Mouse (Mus musculus): ENCODE data around the gene Hoxc9. TPM values are rescaled to one million over a fixed set of nuclear protein-coding genes. Genes with fewer than 3 reads are reported as not detected.

The Hoxc9 gene
- total RNA-seq, 2 experiments from 2014 or later, result 5.7 to 5.8 TPM

DNA sequence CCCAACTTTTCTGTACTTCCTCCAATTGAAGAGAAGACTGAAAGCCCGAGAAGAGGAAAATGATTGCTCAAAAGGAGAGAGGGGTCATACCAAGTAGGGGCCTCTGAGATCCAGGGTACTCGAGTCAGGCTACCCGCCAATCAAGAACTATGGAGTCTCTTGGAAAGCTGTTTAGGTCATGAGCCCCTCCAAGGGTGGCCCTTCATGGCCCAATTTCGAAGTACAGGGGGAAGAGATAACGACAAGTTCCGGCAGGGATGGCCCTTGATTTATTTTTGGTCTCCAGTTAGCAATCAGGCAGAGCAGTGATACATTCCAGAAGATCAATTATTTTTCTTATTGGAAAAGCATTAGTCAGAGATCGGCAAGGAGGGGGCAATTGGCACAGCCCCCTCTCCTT, 15.5 kb downstream of the Hoxc9 start:
- intact Hi-C loops (cut with DNase I; ENCODE audit: low total_unique reads), result no loop called here
- no peak for DNase-seq

DNA sequence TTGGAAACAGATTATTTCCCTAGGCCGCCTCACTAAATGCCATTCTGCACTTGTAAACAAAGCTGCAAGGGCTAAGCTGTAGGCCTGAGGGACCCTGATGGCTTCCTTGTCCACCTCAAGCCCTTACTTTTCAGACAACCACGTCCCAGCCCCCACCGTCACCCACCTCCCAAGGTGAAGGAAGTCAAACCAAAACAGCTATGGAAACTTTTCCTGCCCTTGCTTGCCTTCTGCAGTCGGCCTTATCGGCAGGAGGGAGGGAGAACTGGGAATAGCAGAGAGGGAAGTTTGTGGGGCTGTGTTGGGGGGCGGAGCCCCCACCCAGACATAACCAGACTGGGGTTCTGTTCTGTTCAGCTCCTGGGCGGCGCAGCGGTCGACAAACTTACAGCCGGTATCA, 16.0 kb downstream of the Hoxc9 start:
- intact Hi-C loops (cut with DNase I; ENCODE audit: low total_unique reads), result no loop called here
- no peak for DNase-seq

DNA sequence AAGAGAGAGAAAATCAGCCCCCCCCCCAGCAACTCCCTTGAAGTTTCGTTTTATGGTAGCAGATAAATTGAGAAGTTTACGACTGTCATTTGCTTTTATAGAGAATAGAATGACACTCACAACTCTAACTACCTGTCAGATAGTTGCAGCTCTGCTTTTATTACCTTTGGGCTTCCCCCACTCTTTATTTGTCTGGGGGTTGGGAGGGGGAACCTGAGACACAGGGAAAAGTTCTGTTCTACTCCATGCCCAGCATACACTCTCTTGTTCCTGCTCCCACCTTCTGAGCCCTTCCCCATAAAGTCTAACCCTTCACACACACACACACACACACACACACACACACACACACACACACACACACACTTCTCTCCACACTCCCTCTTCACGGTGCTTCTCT, 16.6 kb downstream of the Hoxc9 start:
- intact Hi-C loops (cut with DNase I; ENCODE audit: low total_unique reads), result no loop called here
- no peak for DNase-seq

DNA sequence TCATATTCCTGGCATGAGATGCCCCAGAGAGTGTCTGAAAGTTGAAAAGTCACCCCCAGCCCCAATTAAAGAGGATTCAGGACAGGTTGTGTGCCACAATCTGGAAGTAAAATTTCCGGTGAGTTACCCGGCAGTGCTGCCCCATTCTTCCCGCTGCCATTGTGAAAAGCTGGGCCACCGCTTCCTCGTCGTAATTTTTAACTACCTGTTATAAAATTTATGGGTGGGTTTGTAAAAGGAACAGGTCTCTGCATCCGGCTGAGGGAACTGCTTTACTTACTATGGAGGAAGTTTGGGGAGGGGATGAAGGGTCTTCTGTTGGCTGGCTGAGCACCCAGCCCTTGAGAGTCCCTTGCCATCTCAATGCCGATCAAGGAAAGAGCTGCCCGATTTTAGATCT, 20.3 kb downstream of the Hoxc9 start:
- intact Hi-C loops (cut with DNase I; ENCODE audit: low total_unique reads), result no loop called here
- DNase-seq, result no peak

DNA sequence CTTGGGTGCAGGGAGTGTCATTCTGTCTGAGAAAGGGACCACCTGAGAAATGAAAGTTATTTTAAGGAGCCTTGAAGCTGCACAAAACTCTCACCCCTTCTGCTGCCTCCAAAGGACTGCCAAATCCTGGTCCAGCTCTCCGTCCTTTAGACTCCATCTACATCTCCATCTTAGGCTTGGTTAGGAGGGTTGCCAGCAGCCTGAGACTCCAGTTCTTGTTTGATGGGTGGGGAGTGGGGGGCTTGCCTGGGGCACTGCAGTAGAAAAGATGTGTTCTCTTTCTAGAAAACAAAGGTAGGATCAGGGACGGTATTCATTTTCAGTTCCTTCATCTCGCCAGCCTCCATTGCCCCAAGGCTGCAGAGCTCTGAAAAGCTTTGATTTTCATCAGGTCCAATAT, 21.2 kb downstream of the Hoxc9 start:
- DNase-seq, result no peak
- intact Hi-C loops (cut with DNase I; ENCODE audit: low total_unique reads), result no loop called here

DNA sequence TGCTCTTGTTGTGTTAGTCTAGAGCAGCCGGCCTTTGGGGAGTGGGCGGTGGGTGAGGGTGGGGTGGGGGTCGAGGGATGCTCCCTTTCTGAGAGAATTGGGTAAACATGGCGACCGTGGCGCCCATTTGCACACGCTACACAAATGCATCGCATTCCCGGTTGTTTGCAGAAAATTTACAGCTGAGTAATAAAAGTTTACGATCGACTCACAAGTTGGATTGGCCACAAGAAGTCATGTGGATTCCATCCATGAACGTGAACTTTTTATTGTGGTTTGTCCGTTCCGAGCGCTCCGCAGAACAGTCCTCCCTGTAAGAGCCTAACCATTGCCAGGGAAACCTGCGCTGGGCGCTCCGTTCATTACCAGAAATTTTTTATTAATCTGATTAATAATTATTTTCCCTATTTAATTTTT, 21.7 kb downstream of the Hoxc9 start, which contains the start of gene Hoxc6:
Gene Hoxc6 (plus strand): TSS at position 319 of the 417 bp plus-strand sequence.
- DNase-seq, result no peak
- intact Hi-C loops (cut with DNase I; ENCODE audit: low total_unique reads), result no loop called here

DNA sequence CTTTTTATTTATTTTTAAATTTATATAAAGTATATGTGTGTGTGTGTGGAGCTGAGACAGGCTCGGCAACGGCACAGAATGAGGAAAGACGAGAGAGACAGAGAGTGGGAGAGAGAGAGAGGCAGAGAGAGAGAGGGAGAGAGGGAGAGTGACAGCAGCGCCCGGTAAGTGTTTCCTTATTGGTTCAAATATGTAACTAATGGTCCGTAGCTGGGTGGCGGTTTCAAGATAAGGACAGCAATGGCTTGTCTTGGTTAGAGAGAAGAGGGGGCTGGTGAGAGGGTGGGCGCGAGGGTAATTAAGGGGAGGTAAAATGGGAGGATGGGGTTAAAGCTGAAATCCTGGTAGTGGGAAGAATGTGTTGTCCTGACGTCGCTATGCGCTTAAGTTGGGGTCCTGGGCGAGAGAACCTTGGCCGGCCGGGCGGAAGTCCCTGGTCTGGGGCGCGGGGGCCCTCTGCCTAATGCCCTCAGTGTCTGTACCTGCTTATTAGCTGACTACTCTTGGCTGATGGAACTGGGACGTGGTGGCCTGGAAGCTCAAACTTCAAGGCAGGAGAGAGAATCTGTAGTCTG, 22.5 kb downstream of the Hoxc9 start:
- no peak for DNase-seq
- intact Hi-C loops (cut with DNase I; ENCODE audit: low total_unique reads), result no loop called here

DNA sequence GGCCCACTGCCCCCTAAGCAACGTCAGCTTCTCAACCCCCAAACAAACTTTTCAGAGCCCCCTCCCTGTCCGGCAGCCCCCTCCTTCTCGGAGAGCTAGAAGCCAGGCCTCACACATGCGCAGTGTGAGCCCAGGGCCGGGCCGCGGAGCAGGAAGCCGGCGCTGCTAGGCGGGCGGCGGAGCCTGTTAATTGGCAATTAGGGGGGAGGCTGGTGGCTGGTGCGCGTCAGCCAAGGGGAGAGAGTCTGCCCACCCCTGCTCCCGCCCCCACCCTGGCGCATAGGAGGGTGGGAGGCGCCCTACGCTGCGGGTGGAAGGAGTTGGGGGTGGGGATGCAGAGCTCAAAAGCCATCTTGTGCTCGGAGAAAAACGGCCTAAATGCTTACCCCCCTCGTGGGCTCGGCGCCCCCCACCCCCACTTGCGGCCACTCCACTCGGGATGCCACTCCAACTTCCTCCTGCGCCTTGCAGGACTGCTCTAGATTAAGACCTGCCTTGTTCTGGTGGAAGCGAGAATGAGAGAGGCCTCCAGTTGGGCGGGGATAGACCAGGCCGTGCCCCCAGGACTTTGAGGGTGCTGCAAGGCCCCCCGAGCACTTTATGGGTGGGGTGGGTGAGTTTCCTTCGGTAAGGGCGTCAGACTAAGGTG, 23.1 kb downstream of the Hoxc9 start:
- intact Hi-C loops (cut with DNase I; ENCODE audit: low total_unique reads), result no loop called here

DNA sequence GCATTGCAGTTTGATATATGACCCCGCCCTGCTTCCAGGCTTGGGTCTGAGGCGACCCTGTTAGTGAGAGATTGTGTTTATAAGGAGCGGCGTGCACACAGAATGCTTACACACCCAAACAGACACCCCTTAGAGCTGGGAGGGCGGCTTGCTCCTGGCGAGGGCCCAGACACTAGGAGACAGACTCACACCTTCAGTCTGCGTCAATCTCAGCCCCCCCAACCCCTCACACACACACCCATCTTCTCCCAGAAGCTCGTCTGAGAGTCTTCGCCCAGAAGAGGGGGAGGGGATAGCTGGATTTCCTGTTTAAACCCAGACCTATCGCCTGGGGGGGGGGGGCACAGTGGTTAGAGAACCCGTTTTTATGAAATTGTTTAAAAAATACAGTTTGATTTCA, 23.7 kb downstream of the Hoxc9 start:
- DNase-seq, result peak; percentile 50
- intact Hi-C loops (cut with DNase I; ENCODE audit: low total_unique reads), result no loop called here

More for the DNA sequence above, 23.1 kb downstream of the Hoxc9 start:
- peak; percentile 92 for DNase-seq

DNA sequence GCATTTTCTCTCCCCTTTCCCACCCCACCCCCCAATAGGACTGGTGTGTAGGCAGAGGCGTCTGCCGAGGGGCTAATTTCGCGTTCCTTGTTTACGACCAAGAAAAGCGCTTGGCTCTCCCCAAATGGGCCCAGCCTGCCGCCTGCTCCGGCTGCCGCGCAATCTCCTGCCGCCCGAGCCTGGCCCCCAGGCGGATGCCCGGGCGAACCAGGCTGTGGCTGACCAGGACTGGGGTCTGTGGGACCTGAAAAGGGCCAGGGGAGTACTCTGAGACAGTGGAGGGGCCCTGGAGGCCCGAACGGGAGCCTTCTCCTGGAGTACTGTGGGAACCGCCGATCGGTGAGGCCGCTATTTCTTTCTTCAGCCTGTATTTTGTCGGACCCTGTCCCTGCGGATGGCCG, 24.3 kb downstream of the Hoxc9 start:
- intact Hi-C loops (cut with DNase I; ENCODE audit: low total_unique reads), result no loop called here
- DNase-seq, result no peak

DNA sequence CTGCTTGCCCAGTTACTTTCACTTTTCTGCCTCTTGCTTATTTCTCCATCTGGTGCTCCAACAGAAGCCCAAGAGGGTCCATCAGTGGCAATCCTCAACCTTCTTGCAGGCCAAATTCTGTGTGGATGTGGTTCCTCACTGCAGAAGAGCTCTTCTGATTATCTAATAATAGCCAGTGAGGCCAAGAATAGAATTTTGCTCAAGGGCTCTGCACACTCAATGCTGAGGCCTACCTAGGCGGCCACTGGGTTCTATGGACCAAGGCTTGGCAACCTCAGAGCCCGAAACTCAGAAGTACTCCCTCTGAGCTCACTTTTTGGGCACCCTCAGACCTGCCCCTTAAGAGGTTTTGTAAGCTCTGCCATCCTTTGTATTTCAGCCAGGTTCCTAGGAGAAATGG, 25.1 kb downstream of the Hoxc9 start:
- no peak for DNase-seq
- intact Hi-C loops (cut with DNase I; ENCODE audit: low total_unique reads), result no loop called here

DNA sequence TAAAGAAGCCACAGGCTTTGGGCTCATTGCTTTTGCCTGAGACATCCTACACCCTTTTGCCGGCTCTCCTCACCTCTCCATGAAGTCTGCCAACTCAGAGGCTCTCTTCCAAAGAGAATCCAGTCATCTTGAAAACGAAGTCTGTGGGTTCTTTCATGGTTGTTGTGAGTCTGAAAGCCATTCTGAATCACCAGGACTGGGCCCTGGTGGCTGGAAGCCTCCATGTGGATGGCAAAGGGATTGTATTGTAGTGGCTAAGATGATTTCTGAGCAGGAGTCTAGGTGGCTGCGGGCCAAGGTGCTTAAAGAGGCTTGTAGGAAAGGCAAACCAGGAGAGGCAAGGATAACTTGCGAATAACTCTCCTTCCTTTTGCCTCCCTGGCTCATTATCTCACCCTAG, 25.9 kb downstream of the Hoxc9 start:
- peak; percentile 54 for DNase-seq

DNA sequence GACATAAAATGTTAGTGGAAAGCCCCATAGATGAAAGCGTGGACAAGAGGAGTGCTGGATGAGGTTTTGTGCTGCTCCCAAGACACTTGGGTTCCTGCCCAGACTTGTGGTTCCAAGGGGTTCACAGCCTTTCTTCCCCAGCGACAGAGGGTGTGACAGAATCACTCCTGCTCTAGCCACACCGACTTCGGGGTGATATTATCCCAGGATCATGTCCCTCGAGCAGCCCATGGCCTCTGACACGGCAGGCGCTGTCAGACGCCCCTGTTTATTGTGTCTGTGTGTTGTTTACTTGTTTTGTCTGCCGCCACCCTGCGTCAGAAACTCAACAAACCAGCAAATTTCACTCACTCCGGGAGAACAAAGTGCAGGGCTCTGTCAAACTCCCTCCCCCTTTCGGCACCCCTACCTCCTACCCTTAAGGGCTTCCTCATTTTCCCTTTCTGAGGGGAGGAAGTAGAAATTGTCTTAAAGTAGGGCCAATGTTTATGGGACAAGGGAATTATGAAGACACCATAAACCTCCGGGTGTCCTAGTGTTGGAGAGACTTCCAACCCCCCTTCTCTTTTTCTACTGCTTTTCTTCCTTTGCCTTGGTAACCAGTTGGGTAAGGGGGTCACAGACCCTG, 26.7 kb downstream of the Hoxc9 start:
- no peak for DNase-seq
- intact Hi-C loops (cut with DNase I; ENCODE audit: low total_unique reads), result no loop called here

More for the DNA sequence above, 25.9 kb downstream of the Hoxc9 start:
- intact Hi-C loops (cut with DNase I; ENCODE audit: low total_unique reads), result no loop called here

DNA sequence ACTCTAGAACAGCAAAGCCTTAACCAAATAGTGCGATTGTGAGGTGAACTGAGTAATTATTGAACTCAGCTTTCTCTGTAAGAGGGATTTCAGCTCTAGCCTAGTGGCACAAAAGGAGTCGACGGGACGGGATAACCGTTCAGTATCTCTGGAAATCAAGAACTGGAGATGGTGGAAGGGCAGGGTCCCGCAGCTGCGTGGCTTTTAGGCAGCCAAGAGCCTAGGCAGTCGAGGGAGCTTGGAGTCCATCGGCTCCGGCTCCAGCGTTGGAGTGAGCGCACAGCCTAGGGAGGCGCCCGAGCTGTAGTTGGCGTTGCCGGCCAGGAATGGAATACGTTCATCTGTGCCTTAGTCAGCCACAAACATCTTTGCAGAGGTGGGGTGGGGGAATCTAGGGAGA, 29.1 kb downstream of the Hoxc9 start:
- peak; percentile 66 for DNase-seq
- intact Hi-C loops (cut with DNase I; ENCODE audit: low total_unique reads), result no loop called here

DNA sequence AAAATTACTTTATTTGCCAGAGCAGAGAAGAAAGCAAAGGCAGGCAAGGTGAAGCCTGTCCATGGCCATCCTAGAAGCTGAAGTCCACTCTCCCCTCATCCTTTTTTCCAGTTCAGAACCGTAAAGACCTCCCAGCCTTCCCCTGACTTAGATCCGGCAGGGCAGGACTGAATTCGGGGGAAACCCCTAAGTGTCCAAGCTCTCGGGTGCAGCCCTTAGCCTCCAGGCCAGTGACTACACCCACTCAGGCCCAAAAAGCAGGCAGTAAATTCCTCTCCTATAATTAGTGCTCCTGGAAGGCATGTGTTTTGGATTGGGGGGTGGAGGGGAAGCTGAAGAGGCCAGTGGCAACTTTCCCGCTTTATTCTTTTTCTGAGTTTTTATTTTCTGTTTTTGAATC, 29.6 kb downstream of the Hoxc9 start:
- intact Hi-C loops (cut with DNase I; ENCODE audit: low total_unique reads), result no loop called here
- no peak for DNase-seq

DNA sequence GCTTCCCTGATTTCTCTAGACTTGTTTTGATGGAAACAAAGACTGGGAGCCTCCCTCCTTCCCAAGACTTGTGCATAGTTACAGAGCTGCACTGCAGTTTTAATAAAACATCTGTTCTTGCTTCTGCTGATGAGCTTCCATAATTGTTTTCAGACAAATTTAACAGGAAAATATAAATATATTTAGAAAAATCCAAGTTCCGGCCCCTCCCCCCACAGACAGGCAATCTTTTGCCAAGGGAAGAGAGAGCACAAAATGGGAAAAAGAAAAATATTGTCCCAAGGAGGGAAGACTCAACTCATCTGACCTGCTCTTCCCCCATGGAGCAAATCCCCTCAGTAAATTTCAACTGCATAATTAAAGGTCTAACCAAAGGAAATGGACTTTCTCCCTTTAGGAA, 30.1 kb downstream of the Hoxc9 start:
- no peak for DNase-seq
- intact Hi-C loops (cut with DNase I; ENCODE audit: low total_unique reads), result no loop called here

DNA sequence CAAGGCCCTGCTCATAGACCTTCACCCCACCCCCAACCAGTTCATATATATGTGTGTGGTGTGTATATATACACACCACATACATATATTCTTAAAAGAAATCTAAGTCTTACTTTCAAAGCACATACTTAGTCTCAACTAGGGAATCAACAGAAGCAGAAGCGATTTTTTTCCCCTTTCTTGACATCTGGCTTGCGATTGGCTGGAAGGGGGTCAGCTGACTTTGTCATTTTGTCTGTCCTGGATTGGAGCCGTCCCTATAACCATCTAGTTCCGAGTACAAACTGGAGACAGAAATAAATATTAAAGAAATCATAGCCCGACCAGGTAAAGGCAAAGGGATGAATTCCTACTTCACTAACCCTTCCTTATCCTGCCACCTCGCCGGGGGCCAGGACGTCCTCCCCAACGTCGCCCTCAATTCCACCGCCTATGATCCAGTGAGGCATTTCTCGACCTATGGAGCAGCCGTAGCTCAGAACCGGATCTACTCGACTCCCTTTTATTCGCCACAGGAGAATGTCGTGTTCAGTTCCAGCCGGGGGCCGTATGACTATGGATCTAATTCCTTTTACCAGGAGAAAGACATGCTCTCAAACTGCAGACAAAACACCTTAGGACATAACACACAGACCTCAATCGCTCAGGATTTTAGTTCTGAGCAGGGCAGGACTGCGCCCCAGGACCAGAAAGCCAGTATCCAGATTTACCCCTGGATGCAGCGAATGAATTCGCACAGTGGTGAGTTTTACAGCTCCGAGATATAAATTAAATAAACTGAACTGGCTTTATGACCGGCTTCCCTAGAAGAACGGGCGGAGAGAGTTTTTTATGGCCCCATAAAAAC, 33.2 kb downstream of the Hoxc9 start:
- intact Hi-C loops (cut with DNase I; ENCODE audit: low total_unique reads), result loop anchor here (5.0 kb wide), 1 partner anchor 158 kb away; the partner anchor contains the start of gene Smug1
- no peak for DNase-seq

DNA sequence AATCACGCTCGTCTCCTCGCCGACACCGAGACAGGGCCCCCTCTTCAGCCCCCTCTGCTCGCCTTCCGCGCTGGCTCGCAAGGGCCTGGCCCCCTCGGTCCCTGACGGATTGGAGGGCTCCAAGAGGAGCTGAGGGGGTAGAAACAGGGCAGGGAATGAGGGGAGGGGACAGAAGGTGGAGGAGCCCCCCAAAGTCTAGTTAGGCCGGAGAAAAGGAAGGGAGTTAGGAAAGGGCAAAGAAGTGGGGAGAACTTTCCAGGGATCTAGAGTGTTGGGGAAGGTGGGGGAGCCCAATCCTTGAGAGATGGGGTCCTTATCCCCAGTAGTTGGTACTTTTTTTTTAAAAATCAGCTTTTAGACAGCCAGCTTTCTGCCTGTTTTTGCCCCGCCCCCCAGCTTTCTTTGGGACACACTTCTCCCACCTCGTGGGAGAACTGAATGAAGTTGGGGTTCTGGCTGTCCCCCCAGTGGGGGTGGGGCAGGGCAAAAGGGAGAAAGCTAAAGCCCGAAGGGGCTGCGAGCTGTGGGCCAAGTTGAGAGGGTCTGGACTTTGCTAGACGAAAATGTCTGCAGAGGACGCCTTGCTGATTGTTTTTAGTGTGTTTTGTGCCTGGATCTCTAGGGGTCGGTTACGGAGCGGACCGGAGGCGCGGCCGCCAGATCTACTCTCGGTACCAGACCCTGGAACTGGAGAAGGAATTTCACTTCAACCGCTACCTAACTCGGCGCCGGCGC, 34.0 kb downstream of the Hoxc9 start:
- intact Hi-C loops (cut with DNase I; ENCODE audit: low total_unique reads), result loop anchor here (5.0 kb wide), 1 partner anchor 157 kb away; the partner anchor contains the start of gene Smug1
- DNase-seq, result no peak

DNA sequence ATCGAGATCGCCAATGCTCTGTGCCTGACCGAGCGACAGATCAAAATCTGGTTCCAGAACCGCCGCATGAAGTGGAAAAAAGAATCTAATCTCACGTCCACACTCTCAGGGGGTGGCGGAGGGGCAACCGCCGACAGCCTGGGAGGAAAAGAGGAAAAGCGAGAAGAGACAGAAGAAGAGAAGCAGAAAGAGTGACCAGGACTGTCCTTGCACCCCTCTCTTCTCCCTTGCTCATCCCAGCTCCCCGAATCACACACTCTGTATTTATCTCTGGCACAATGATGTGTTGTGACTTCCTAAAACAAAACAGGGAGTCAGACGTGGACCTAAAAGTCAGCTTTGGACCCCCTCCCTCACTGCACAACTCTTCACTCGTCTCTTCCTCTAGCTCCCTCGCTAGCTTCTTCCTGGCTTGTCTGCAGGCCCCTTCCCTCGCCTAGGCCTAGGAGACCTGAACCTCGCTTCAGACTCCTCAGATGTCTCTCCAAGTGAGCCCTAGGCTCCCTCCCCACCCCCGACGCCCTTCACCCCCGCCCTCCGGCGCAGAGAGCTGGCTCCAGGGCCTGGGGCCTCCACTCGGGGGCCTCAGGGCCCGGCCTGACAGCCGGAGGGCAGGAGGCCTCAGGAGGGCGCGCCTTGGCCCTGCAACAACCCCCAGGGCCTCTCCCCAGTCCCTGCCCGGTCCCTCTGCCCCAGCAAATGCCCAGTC, 34.8 kb downstream of the Hoxc9 start:
- DNase-seq, result no peak
- intact Hi-C loops (cut with DNase I; ENCODE audit: low total_unique reads), result loop anchor here (5.0 kb wide), 1 partner anchor 156 kb away; the partner anchor contains the start of gene Smug1

All from gastrocnemius, postnatal 14 days (tissue).